Mouse (Mus musculus): ENCODE measurements around the gene Zfp169. TPM values are rescaled to one million over a fixed set of nuclear protein-coding genes. Genes with fewer than 3 reads are reported as not detected.
"Not testable (repeated sequence)": the region's sequence is repeated elsewhere in the genome, so short reads cannot be mapped to it uniquely, and the experiment has no call there.

Gene Zfp169
- total and polyA plus RNA-seq, 3 experiments: 3.6 to 6.5 TPM; not detected in 1

DNA sequence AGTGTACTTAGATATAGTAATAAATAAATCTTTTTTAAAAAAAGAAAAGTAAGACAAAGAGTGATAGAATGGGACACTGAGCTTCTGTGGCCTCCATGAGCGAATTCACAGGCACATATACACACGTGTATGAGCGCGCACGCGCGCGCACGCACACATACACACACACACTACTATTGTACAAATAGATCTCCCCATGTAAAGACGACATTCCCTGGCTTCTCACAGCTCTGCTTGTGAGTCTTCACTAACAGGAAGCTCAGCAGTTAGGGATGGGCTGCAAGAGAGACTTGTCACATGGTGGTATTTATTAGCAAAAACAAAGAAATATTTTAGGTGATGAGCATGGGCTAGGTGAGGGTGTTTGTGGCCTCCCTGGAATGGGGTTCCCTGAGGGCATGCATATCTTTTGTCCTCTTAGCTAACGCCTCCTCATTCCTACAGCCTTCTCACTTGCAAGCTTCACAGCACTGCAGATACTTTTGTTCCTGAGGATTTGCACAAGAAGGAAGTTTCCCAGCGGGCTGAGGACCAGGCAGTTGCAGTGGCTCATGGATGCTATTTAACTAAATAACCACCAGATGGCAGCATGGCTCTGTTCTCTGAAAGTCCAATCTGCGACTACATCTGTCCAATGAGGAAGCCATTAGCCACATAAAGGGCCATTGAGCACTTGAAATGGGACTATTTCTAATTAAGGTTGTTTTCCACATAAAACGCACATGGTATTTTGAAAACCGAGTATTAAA lies 15.0 kb upstream of the Zfp169 start (continued):
- TF ChIP-seq USF2 (IDR thresholded peaks at IDR 0.05; ENCODE audit: borderline replicate concordance in 1 of 2, insufficient read depth in 1 of 2, low read depth in 1 of 2, low read length in 2 of 2) (no peak), ZKSCAN1 (IDR thresholded peaks at IDR 0.05; ENCODE audit: low read depth, low read length) (no peak), TBP (IDR thresholded peaks at IDR 0.05; ENCODE audit: low read depth, low read length) (0 out of 2 replicates have a peak, but pooled peaks have one; percentile 21), MAZ (IDR thresholded peaks at IDR 0.05; ENCODE audit: low read depth, low read length) (no peak), TAL1 (IDR thresholded peaks at IDR 0.05; ENCODE audit: low read length) (no peak), ZC3H11A (IDR thresholded peaks at IDR 0.05; ENCODE audit: low read depth, low read length) (peak; percentile 99), UBTF (IDR thresholded peaks at IDR 0.05; ENCODE audit: borderline replicate concordance, insufficient read depth, low read depth, low read length) (no peak), SMC3 (IDR thresholded peaks at IDR 0.05; ENCODE audit: low read depth, low read length) (peak; percentile 98), SIN3A (IDR thresholded peaks at IDR 0.05; ENCODE audit: low read length) (peak; percentile 76), MEF2A (IDR thresholded peaks at IDR 0.05; ENCODE audit: extremely low read depth, insufficient replicate concordance, low read depth, low read length, poor library complexity, severe bottlenecking) (no peak), NELFE (IDR thresholded peaks at IDR 0.05; ENCODE audit: low read depth, low read length) (no peak), E2F4 (IDR thresholded peaks at IDR 0.05; ENCODE audit: borderline replicate concordance, low read depth, low read length) (no peak), BHLHE40 (IDR thresholded peaks at IDR 0.05; ENCODE audit: borderline replicate concordance, low read depth, low read length) (no peak), HCFC1 (IDR thresholded peaks at IDR 0.05; ENCODE audit: low read depth, low read length) (no peak), GABPA (IDR thresholded peaks at IDR 0.05; ENCODE audit: low read depth, low read length) (no peak), ZNF384 (IDR thresholded peaks at IDR 0.05; ENCODE audit: low read depth, low read length) (no peak), POLR2A (IDR thresholded peaks at IDR 0.05; ENCODE audit: control insufficient read depth in 1 of 2, insufficient read depth in 1 of 2, low read depth in 1 of 2, low read length in 2 of 2, poor library complexity in 1 of 2) (no peak), CHD2 (IDR thresholded peaks at IDR 0.05; ENCODE audit: low read length) (no peak), MAFK (IDR thresholded peaks at IDR 0.05; ENCODE audit: borderline replicate concordance, low read depth, low read length) (no peak), CHD1 (IDR thresholded peaks at IDR 0.05; ENCODE audit: low read depth, low read length) (no peak), TCF12 (IDR thresholded peaks at IDR 0.05; ENCODE audit: low read depth, low read length) (no peak), ZMIZ1 (IDR thresholded peaks at IDR 0.05; ENCODE audit: low read depth, low read length) (no peak)

DNA sequence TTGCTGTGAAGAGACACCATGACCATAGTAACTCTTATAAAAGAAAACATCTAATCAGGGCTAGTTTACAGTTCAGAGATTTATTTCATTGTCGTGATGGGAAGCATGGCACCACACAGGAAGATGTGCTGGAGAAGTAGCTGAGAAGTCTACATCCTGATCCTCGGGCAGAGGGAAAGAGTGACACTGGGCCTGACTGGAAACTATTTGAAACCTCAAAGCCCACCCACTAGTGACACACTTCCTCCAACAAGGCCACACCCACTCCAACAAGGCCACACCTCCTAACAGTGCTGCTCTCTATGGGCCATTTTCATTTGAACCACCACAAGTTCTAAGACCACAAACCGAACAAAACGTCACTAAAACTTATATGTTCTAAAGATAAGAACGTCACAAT lies 12.5 kb upstream of the Zfp169 start:
- Histone ChIP-seq H3K27me3 (ENCODE audit: control insufficient read depth in 1 of 2, insufficient read depth in 2 of 2, low read length in 2 of 2) (no peaks in the 10 kb centered on the region), H3K4me1 (ENCODE audit: control insufficient read depth in 1 of 2, insufficient read depth in 2 of 2, low read length in 2 of 2) (peaks cover 2 to 8% of the 10 kb centered on the region in 2 experiments; a peak in 3 of 4 replicates), H3K27ac (ENCODE audit: control insufficient read depth, low read depth, low read length) (no peak overlapping the region), H3K9ac (ENCODE audit: control insufficient read depth, low read depth, low read length, poor library complexity, severe bottlenecking) (no peak overlapping the region), H3K9me3 (replicated peaks; ENCODE audit: insufficient read depth, low read length) (no peaks in the 10 kb centered on the region), H3K36me3 (ENCODE audit: control insufficient read depth in 1 of 2, insufficient read depth in 2 of 2, low read length in 2 of 2) (peaks cover 0 to 4% of the 10 kb centered on the region in 2 experiments; a peak in 1 of 4 replicates), H3K4me3 (ENCODE audit: control insufficient read depth in 1 of 2, insufficient read depth in 1 of 2, low read depth in 2 of 2, low read length in 2 of 2) (no peak overlapping the region), H3K79me2 (ENCODE audit: control insufficient read depth, insufficient read depth, low read length, poor library complexity) (no peaks in the 10 kb centered on the region)
- no peak for DNase-seq (ENCODE audit: low read depth, low spot score)
- no peak for TF ChIP-seq MYB (IDR thresholded peaks at IDR 0.05; ENCODE audit: low read depth, low read length)

DNA sequence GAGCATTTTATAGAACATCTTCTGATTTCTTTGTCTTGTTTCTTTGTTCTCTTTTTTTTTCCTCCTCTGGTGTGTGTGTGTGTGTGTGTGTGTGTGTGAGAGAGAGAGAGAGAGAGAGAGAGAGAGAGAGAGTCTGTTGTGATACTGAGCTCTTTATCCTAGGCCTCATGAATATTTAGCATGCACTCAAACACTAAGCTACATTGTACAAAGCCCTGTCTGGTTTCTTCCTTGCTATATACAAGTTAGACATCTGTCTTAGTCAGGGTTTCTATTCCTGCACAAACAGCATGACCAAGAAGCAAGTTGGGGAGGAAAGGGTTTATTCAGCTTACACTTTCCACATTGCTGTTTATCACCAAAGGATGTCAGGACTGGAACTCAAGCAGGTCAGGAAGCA lies 5.9 kb upstream of the Zfp169 start:
- H3K27me3 ChIP-seq (ENCODE audit: control insufficient read depth in 1 of 2, insufficient read depth in 2 of 2, low read length in 2 of 2); H3K9ac ChIP-seq (ENCODE audit: control insufficient read depth, low read depth, low read length, poor library complexity, severe bottlenecking); DNase-seq (ENCODE audit: low read depth, low spot score); H3K4me1 ChIP-seq (ENCODE audit: control insufficient read depth in 1 of 2, insufficient read depth in 2 of 2, low read length in 2 of 2); H3K36me3 ChIP-seq (ENCODE audit: control insufficient read depth in 1 of 2, insufficient read depth in 2 of 2, low read length in 2 of 2); H3K79me2 ChIP-seq (ENCODE audit: control insufficient read depth, insufficient read depth, low read length, poor library complexity); H3K27ac ChIP-seq (ENCODE audit: control insufficient read depth, low read depth, low read length); H3K4me3 ChIP-seq (ENCODE audit: control insufficient read depth in 1 of 2, insufficient read depth in 1 of 2, low read depth in 2 of 2, low read length in 2 of 2); H3K9me3 ChIP-seq (replicated peaks; ENCODE audit: insufficient read depth, low read length): not testable (repeated sequence)
